Mouse (Mus musculus) gastrocnemius, postnatal 10 days (tissue): ENCODE data around the gene Map3k5. TPM values are rescaled to one million over a fixed set of nuclear protein-coding genes. Genes with fewer than 3 reads are reported as not detected.

ENCODE experiments used
- DNase-seq: peaks from one replicate; pipeline ENCODE4 v3.0.0; 2021; ENCODE audit warnings: mixed read lengths
- total RNA-seq, 2 experiments: library from RNA; stranded (reverse); gene quantifications; 2 replicates each; pipeline ENCODE4 v1.2.3; 2021

Map3k5 gene
- total RNA-seq, 2 experiments from 2014 or later, result 9.5 to 10.3 TPM

DNA sequence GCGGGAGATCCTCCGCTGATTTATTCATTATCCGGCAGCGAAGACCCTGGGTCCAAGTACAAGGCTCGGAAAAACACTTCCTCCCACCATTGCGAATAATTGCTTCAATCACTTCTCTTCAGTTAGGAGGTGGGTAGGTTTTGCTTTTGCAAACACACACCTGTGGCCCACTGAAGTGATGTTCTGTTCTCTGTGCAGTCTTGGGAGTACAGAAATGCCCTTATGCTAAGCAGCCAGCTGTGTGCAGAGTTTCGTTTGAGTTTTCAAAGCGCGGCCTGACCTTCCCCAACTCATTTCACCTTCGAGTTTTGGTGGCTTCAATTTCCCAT lies 987 bp downstream of the Map3k5 start:
- DNase-seq, result no peak

DNA sequence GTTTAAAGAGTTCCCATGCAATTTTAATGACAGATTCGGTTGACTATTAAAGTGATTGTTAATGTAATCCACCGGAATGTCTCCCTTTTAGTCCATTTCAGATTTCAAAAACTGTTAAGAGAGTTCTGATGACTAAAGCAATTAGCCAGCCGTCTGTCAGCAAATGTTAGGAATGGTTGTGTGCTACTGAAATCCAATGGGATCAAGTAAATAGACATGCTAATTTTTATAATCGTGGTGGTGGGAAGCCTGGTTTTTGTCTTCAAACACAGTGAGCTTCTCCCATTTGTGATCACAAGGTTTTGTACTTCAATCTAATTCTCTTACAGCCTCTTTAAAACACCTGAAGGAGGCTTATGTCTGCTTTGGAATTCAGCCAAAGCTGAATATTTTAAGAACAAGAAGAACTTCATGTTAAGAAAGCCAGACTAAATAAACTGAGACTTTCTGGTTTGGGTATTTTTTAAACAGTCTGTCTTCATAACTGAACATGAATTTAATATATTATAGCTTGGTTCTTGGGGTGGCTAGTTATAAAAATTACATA lies 1.6 kb downstream of the Map3k5 start:
- no peak for DNase-seq

DNA sequence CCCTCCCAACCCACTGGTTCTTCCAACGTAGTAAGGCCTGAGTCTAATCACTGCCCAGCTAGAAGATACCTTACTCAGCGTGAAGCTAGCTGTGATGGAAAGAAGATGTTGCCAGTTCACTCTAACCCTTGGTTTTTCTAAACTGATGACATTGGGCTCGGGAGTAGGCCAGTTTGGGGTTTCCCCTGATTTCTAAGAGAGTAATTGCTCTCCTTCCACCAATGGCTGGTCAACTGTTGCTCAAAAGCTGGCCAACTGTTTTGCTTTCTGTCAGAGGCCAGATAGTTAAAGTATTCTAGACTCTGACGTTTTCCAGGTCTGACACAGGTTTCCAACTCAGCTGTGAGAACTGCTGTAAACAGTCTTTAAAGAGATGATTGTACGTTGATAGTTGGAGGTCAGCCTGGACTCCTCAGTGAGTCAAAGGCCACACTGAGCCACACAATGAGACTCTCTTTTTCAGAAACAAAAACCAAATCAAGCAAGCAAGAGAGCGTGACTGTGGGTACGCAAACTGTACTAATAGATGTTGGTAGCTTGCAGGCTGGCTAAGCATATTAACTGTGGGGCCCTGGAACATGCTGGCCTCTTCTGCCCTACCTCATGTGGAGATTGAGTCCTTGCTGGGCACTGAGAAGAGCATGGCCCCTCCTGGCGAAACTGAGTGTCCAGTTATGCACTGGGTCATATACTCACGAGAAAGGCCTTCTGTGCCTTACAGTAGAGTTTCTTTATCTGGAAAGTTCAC lies 2.9 kb downstream of the Map3k5 start:
- DNase-seq, result no peak

DNA sequence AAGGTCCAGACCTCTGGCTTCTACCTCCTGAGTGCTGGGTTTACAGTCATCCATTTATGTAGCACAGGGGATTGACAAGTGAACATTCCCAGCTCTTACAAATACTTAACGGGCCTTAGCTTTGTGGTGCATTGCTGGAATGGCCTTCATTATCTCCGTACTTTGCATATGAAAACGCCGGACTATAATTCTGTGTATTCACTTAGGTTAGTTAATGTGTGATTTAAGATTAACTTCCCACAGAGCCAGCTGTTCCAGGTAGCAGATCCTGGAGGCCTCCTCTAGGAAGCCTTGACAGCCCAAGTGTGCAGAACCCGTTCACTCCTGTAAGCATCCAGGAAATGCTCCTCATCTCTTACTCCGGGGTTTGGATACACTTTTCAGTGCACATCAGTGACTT lies 4.5 kb downstream of the Map3k5 start:
- no peak for DNase-seq

DNA sequence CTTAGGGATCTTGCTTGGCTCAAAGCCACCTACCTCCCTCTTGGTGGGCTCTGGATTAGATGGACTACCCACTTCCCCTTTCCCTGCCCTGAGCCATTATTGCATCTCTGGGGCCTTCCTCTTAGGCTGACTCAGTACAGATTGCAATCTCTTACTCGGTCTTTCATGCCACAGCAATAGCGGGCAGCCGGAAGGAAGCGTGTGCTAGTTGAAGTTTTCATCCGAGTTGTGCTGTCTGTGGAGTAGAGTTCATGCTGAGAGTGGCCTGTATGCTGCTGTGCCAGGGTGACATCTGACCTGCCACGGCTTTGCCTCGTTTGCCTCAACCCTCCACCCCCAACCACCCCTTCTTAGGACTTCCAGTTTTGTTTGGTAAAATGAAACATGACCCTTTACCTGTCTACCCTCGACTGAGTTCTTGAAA lies 5.0 kb downstream of the Map3k5 start:
- DNase-seq, result no peak

DNA sequence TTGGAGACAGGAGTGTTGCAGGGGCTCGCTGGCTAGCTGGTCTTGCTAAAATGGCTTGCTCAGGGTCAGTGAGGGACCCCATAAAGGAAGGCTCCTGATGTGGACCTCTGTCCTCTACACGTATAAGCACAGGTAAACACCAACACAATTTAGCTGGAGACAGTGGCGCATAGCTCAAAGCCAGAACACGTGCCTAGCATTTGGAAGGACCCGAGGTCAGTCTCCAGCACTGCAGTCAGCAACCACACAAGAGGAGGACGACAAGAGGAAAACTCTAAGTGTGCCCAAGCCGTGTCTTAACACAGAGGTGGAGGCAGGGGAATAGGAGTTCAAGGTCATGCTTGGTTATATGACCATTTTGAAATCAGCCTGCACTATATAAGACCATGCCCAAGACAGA lies 5.9 kb downstream of the Map3k5 start:
- no peak for DNase-seq

DNA sequence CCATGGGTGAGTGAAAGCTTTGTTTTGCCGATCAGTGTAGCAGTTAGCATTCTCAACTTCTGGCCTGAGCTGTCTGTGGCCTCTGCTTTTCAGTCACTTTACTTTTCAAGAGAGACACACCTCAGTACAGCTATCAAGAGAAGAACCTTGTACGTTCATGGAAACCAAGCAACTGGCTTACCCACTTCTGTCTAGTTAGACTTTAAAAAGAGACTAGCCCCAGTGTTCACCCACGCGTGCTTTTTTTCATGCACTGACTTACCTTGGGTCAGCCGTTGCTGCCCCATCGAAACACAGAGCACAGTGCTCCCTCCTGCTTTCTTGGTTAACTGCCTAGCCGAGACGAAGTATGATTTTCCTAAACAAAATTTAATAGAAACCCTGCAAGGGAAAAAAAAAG lies 6.4 kb downstream of the Map3k5 start:
- no peak for DNase-seq

DNA sequence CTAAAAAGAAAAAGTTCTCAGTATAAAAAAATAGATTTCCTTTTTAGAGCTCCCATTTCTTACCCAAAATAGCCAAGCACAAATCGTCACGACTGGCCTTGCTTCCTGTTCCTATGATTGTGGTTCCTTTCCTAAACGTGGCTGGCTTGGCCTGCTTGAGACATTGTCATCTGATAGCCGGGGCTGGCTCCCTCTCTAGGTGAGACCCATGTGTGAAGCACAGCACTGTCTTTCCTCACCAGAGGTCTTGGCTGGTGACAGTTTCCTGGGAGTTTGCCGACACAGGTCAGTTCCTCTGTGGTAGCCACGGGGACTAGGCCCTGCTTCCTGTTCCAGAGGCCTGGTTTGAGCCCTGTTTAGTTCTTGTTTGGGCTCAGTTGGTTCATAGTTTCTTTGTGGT lies 6.8 kb downstream of the Map3k5 start:
- DNase-seq, result peak; percentile 17

DNA sequence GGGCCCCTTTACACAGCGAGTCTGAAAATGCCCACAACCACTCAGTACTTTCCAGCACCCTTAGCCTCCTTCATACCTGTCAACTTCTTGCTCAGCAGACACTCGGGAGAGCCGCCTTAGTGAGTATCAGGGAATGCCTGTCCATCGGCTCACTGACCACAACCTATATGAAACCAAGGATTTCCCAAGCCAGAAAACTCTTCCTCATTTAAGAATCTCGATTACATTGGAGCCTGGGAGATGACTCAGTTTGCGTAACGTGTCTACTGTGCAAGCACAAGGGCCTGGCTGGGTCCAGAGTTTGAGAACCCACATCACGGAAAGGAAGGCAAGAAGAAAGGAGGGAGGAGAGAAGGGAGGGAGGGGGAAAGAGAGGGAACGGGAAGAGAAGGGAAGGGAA lies 7.6 kb downstream of the Map3k5 start:
- no peak for DNase-seq

DNA sequence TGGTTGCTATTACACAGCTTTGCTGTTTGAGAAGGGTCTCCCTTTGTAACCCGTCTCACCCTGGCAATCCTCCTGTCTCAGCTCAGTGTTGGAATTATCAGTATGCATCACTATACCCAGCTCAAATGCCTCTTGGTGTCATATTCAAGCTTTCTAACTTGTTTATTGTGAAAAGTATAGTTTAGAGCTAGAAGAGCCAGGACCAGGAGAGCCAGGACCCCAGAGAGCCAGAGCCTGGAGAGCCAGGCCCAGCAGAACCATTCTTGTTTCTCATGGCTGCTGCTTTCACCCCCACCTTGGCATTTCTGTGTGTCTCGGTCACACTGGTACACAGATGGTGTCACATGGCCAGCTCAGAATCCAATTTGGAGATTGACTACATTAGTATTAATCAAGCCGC lies 8.3 kb downstream of the Map3k5 start:
- no peak for DNase-seq

DNA sequence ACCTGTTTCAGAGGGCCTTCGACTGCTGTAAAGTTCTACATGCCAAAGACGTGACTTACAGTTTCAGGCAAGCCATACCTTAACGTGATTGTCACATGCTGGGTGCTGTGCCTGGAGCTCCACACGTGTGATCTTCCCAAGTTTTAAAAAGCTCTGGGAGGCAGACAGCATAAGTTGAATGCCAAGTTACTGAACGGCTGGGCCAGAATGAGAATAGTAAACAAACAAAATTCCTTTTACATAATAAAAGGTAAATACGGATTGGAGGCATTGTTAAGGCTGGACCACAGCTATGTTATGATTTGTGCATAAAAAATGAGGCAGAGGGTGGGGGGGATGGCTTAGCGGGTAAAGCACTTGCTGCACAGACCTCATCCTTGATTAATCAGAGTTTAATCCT lies 11.4 kb downstream of the Map3k5 start:
- DNase-seq, result no peak

DNA sequence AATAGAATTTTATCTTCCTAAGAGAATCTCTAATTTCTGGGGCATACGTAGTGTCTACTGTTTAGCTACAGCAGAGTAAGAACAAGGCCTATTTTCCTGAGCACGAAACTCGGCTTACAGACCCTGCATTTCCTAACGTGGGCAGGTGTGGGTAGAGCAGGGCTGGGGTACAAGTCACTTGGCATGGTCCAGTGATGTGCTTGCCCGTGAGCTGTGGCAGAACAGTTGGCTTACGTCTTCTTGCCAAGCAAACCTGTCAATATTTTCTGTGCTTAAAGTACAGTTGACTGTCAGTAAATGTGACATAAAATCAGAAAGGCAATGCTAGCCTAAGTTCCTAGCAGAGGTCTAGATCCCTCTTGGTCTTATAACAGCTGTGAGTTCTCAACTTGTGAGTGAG lies 12.4 kb downstream of the Map3k5 start:
- no peak for DNase-seq

DNA sequence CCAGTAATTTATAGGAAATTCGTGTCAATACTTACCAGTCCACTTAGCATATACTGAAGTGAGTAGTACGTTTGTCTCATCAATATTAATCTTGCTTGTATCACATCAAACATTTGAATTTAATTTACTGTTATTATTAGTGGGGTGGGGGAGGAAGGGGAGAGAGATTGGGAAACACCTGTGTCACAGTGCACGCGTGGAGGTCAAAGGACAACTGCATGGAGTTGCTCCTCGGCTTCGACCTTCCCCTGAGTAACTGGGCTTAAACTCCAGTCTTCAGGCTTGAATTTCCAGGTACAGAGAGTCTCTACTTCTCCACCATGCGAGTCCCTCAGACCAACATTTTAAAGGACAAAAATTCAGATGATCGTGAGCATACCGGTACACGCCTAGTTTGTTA lies 13.2 kb downstream of the Map3k5 start:
- DNase-seq, result no peak

DNA sequence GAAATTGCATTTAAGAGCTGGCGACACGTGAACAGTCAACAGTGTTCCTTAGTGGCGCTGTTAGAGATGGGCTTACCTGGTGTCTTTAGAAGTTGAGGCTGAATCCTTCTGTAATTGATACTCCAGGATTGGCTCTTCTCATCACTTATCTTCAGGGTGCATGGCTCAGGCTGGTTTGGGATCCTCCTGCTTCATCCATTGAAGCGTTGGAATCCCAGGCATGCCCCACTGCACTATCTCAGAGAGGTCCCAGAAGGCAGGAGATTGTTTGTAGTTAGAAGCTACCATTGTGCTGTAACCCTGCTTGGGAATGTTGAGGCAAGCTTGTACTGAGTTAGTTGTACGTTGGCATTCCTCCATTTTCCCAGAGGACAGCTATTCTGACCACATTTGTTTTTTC lies 13.6 kb downstream of the Map3k5 start:
- DNase-seq, result no peak

DNA sequence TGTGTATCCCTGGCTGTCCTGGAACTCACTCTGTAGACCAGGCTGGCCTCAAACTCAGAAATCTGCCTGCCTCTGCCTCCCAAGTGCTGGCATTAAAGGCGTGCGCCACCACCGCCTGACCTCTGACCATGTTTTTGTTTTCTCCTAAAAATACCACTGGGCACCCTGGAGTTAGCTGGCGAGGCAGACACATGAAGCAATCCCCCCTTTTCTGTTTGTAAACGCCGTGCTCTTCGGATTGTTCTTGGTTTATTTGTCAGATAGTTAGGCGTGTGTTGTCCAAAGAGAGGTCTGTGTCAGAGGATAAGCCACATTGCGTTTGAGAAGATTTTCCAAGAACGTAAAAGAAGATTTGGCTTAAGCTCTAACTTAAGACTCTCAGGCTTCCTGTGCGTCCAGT lies 14.1 kb downstream of the Map3k5 start:
- no peak for DNase-seq

DNA sequence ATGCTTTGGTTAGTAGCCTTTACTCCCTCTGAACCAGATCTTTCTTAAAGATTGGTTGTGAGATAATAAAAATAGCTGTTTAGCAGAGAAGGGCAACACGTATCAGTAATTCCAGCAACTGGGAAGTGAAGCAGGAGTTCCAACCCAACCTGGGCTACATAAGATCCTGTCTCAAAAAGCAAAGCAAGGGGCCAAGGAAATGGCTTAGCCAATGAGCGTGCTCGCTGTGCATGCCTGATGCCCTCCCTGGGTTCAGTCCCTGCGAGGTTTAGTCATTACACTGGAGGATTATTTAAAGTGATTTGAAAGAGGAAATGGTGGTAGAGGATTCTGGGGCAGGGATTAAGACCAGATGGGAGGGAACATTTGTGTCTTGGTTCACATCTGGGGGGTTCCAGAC lies 14.8 kb downstream of the Map3k5 start:
- DNase-seq, result no peak

DNA sequence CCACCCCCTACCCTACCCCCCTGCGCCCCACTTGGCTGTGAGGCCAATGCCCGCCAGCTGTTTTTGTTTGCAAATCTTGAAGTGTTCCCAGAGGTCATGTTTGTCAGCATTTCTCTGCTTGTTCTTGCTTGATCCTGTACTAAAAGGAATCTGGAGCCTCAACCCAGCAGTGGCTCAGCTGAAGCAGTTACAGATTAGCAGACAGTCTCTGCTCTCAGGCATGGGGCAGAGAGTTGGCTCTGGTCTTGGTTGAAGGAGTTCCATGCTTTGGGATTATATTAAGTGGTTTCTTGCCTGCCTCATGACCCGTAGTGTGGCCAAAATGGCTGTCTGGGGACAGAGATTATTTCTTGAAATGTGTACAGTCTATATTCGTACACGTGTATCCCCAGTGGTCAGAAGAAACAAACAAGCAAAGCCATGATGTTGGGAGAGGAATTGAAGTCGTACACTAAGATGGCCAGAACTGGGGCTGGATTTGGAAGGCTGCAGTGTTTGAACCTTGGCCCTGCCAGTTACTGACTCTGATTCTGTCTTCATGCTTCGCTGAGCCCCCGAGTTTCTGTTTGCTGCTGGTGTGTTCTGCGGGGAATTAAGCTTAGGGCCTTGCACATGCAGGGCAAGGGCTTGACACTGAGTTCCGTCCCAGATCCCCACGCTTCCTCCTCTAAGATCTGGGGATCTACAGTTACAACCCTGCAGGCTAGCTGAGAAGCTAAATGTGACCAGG lies 18.9 kb downstream of the Map3k5 start:
- DNase-seq, result no peak

DNA sequence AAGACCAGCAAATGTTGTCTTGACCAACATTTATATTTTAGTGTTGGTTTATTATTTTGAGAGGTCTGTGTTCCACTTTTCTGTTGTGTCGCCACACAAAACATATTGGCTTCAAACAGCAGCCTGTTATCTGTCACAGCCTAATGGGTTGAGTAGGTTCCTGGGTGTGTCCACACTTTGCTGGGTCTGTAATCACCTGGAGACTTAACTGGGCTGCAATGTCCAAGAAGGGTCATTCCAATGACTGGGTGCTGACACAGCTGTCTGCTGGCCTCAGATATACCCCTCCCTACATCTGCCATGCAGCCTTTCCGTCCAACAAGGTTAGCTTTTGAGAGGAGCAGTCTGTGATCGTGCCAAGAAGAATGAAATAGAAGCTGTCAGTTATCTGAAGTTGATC lies 20.3 kb downstream of the Map3k5 start:
- DNase-seq, result no peak

DNA sequence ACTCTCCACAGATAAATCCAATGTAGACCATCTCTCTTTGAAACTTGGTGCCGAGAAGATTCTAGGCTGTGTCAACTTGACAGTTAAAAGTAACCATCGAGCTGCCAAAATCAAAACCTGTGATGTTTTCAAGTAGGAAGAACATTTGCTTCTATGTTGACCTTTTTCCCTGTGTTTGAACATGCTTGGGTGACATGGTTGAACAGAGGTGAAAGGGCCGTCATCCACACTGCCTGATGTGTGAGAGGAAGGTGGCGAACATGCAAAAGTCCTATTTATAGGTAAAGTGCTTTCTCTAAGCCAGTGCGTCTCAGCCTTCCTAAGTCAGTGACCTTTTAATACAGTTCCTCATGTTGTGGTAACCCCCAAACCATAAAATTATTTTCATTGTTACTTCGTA lies 21.5 kb downstream of the Map3k5 start:
- no peak for DNase-seq

DNA sequence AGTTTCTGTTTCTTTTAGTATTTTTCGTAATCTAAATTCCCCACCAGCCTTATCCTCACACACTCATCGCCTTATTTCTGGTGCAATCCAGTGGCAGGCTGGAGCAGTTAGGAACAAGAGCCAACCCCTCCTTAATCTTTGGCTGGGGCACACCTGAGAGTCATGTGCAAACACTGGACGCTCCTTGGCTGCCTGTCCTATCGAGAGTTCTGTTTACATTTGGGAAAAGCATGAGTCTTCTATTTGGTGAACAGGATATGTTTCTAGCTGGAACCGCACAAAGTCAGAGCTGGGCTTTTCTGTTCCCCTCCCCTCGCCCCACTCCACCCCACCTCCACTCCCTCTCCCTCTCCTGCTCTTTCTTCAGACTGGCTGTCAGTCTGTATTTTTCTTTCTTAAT lies 22.5 kb downstream of the Map3k5 start:
- DNase-seq, result no peak

DNA sequence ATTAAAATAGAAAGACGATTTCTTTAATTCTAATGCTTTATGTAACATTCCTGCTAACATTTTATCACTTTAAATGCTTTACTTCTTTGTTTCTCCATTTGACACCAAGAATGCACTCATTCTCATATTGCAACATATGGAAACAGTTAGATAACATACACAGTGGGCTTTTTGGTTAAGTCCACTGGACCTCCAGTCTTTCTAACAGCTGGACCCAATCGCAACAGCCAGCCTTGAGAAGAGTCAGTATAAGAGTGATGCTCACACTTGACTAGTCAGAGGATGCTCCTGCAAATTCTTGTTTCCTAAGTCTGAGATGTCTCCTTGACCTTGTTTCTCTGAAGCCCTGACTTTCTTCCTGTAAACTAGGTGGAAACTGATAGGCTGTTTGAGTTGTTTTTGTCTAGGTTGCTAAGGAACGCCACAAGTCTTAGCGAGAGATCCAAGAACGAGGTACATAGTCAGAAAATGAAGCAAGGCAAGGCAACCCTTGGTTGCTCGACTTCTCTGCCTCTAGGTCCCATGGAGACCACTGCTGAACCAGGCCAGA lies 26.6 kb downstream of the Map3k5 start:
- DNase-seq, result no peak

DNA sequence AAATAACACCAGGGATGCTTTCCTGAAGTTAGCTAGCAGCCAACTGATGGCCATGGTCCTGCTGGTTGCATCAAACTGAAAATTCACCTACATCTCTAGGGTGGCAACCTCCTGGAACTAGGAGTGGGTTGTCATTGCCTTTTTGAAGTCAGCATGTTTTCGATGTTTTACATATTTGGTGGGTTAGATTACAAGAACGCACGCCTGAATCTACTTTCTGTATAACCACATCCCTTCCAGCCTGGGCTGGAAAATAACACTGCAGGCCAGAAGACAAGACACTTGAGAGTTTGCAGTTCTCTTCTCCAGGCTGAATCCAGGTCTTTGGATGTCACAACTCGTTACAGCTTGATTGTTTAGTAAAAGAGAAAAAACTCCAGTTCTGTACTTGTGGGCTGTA lies 28.5 kb downstream of the Map3k5 start:
- no peak for DNase-seq

DNA sequence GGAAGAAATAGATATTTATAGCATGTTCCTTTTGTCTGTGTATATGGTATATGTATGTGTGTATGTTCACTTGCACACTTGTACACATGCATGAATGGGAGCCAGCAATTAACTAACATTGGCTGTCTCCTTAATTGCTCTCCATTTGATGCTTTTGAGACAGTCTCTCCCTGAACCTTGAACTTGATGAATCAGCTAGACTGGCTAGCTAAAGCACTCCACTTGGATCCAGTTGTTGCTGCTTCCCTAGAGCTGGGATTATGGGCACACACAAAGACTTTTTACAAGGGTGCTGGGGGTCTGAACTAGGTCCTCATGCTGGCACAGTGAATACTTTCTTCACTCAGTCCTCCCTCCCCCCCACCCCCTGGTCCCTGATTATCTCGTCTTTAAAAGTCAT lies 28.9 kb downstream of the Map3k5 start:
- DNase-seq, result no peak

DNA sequence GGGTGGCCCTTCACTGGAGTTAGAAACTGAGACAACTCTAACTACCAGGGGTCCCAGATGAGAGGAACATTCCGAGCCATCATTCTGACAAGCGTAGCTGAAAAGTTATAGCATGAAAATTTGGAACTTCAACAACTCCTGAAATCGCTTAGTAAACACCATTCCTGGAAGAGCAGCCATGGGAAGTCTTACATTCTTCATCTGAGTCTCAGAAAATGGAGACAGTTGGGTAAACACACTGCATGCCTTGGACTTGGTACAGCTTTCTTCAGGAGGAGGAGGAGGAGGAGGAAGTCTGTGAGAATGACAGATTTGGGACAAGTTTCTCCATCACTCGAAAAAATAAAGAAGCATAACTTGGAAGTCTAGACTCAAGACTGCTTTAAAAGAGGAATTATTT lies 29.8 kb downstream of the Map3k5 start:
- no peak for DNase-seq
